Mouse (Mus musculus) adrenal gland, adult 2 months (tissue): ENCODE data around the gene Parp4. TPM values are rescaled to one million over a fixed set of nuclear protein-coding genes. Genes with fewer than 3 reads are reported as not detected.

Experiments
- DNase-seq: peaks from one replicate; pipeline ENCODE4 v3.0.0; 2021
- long read RNA-seq: library from polyadenylated mRNA; stranded (forward); transcript quantifications from one replicate; pipeline ENCODE4 v2.0.0, GENCODE M21; 2021
- polyA plus RNA-seq: library from polyadenylated mRNA; depleted of rRNA; stranded (reverse); fragments of >200 nt; gene quantifications from 2 replicates; pipeline ENCODE4 v1.2.3, GENCODE M21; 2012; rRNA removed
- total RNA-seq, 2 experiments: library from RNA; stranded (reverse); gene quantifications; 2 replicates each; pipeline ENCODE4 v1.2.3; 2021

The Parp4 gene
- total RNA-seq, result 10 to 100 TPM; 32.7 to 34.7 TPM
- 2.6 and 4.4 TPM in 2 replicates for polyA plus RNA-seq
- long read RNA-seq, result 0 reads

- DNase-seq, result peak; percentile 96
Observed at GRCm38 (mm10) chr14:56575416-56575815, at the start of gene Parp4, which contains the start of gene Cenpj. Gene Parp4 (plus strand): TSS chr14:56575619. Gene Cenpj (minus strand): TSS chr14:56575425.

GRCm38 (mm10) chr14:56530788-56531187 is 44.6 kb upstream of the Parp4 start:
- no peak for DNase-seq

GRCm38 (mm10) chr14:56544946-56545345 is 30.5 kb upstream of the Parp4 start:
- DNase-seq, result no peak

- no peak for DNase-seq
Observed at GRCm38 (mm10) chr14:56545491-56545890, 29.9 kb upstream of the Parp4 start.

- no peak for DNase-seq
Observed at GRCm38 (mm10) chr14:56550960-56551359, 24.5 kb upstream of the Parp4 start.

- DNase-seq, result no peak
Observed at GRCm38 (mm10) chr14:56552924-56553323, 22.5 kb upstream of the Parp4 start.

- no peak for DNase-seq
Observed at GRCm38 (mm10) chr14:56553331-56553730, 22.1 kb upstream of the Parp4 start.

- no peak for DNase-seq
Observed at GRCm38 (mm10) chr14:56554716-56555115, 20.7 kb upstream of the Parp4 start.

- no peak for DNase-seq
Observed at GRCm38 (mm10) chr14:56559134-56559533, 16.3 kb upstream of the Parp4 start.

GRCm38 (mm10) chr14:56567476-56567875 is 7.9 kb upstream of the Parp4 start:
- DNase-seq, result no peak

- no peak for DNase-seq
Observed at GRCm38 (mm10) chr14:56569041-56569440, 6.4 kb upstream of the Parp4 start.

GRCm38 (mm10) chr14:56571310-56572093 is 3.9 kb upstream of the Parp4 start:
- peak; percentile 97 for DNase-seq

GRCm38 (mm10) chr14:56572546-56572945 is 2.9 kb upstream of the Parp4 start:
- no peak for DNase-seq

- DNase-seq, result no peak
Observed at GRCm38 (mm10) chr14:56575969-56576901, 816 bp downstream of the Parp4 start.

- DNase-seq, result no peak
Observed at GRCm38 (mm10) chr14:56579011-56579410, 3.6 kb downstream of the Parp4 start.

- peak; percentile 34 for DNase-seq
Observed at GRCm38 (mm10) chr14:56581117-56581516, 5.7 kb downstream of the Parp4 start.

GRCm38 (mm10) chr14:56582294-56582693 is 6.9 kb downstream of the Parp4 start:
- DNase-seq, result peak; percentile 35

- DNase-seq, result no peak
Observed at GRCm38 (mm10) chr14:56592191-56592590, 16.8 kb downstream of the Parp4 start.

- no peak for DNase-seq
Observed at GRCm38 (mm10) chr14:56594811-56595210, 19.4 kb downstream of the Parp4 start.

- peak; percentile 22 for DNase-seq
Observed at GRCm38 (mm10) chr14:56598759-56599158, 23.3 kb downstream of the Parp4 start.

- no peak for DNase-seq
Observed at GRCm38 (mm10) chr14:56602069-56602468, 26.6 kb downstream of the Parp4 start.

- DNase-seq, result no peak
Observed at GRCm38 (mm10) chr14:56604438-56604837, 29.0 kb downstream of the Parp4 start.

GRCm38 (mm10) chr14:56605136-56605535 is 29.7 kb downstream of the Parp4 start:
- DNase-seq, result no peak
